In the genomic region with DNA sequence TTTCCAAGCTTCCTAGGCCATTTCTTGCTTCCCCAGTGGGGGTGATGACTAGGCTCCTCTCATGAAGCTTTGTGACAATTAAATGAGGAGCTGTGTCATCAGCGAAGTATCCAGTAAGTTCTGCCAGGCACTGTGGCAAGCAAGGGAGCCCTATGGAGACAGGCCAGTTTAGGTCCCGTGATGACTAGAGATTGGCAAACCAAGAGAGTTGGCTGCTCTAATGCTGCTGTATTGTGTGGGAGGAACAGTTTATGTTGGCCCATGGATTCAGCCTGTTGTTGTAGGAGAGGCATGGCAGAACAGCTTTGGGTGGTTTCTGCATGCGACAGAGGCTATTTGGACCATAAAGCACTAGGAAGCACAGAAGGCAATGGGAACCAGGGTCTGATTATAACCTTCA, we compare ENCODE assay signal across 13 mouse cellular contexts.
DNase-seq lines count a peak whose midpoint lies in the region; ATAC-seq lines count a peak whose summit lies in the region.
"Had no signal": no experiment of that assay in that cellular context is flagged by ENCODE, and none has a peak within 500 bp of the region (broad histone marks: within the 10 kb centered on the region; RNA-seq: fewer than 3 reads in every experiment).

No protein-coding gene starts in this region.

- H3K4me2 ChIP-seq in forebrain, embryonic 14.5 days (ENCODE audit: low read length), result no peak overlapping the region
- no peak overlapping the region for H3K4me2 ChIP-seq in forebrain, embryonic 12.5 days
- H3K4me2 ChIP-seq: hindbrain, embryonic 13.5 days; liver, embryonic 11.5 days; midbrain, embryonic 12.5 days had no signal

- H3K27ac ChIP-seq in forebrain, embryonic 14.5 days (ENCODE audit: low read depth, low read length), result no peak overlapping the region
- H3K27ac ChIP-seq in forebrain, embryonic 12.5 days, result no peak overlapping the region
- no peak overlapping the region for H3K27ac ChIP-seq in limb, embryonic 10.5 days
- H3K27ac ChIP-seq: hindbrain, embryonic 13.5 days; midbrain, embryonic 12.5 days had no signal

- intact Hi-C loops in gastrocnemius, postnatal 14 days (cut with DNase I; ENCODE audit: low total_unique reads), result no loop called here

- no peaks in the 10 kb centered on the region for H3K27me3 ChIP-seq in forebrain, embryonic 14.5 days (replicated peaks; ENCODE audit: control insufficient read depth, insufficient read depth, low read length)
- H3K27me3 ChIP-seq in forebrain, embryonic 12.5 days, result peaks cover under 1% of the 10 kb centered on the region; the same call in 1 of the 2 replicates
- H3K27me3 ChIP-seq in limb, embryonic 10.5 days (ENCODE audit: low read depth, poor library complexity, severe bottlenecking), result no peaks in the 10 kb centered on the region
- H3K27me3 ChIP-seq: hindbrain, embryonic 13.5 days; midbrain, embryonic 12.5 days had no signal

- WGBS in forebrain, embryonic 14.5 days, result 87% methylated on average over 3 of the region's 3 CpGs
- 90% methylated on average over 3 of the region's 3 CpGs for WGBS in forebrain, embryonic 12.5 days
- WGBS in limb, embryonic 10.5 days, result 86% methylated on average over 3 of the region's 3 CpGs

- no peaks in the 10 kb centered on the region for H3K9me3 ChIP-seq in forebrain, embryonic 14.5 days (replicated peaks; ENCODE audit: control insufficient read depth, low read length)
- no peaks in the 10 kb centered on the region for H3K9me3 ChIP-seq in forebrain, embryonic 12.5 days
- H3K9me3 ChIP-seq in limb, embryonic 10.5 days (replicated peaks), result no peaks in the 10 kb centered on the region
- H3K9me3 ChIP-seq: hindbrain, embryonic 13.5 days; midbrain, embryonic 12.5 days had no signal

- DNase-seq in forebrain, embryonic 14.5 days (ENCODE audit: low spot score), result peak; percentile 22
- peak; percentile 92 for DNase-seq in Muller cell, postnatal 12 days (ENCODE audit: inconsistent ontology term)
- DNase-seq in gastrocnemius, postnatal 14 days, result peak; percentile 47
- peak; percentile 48 for DNase-seq in layer of hippocampus, adult 9-11 months
- no peak for DNase-seq in limb, embryonic 10.5 days (ENCODE audit: low spot score)
- DNase-seq in spleen, adult 12 weeks (ENCODE audit: low spot score), result no peak
- DNase-seq in ovary, adult 18-20 months (ENCODE audit: low spot score), result no peak
- DNase-seq: cerebellum, adult 9-10 months; kidney, postnatal 25 days had no signal

- no peak overlapping the region for H3K4me3 ChIP-seq in forebrain, embryonic 14.5 days (ENCODE audit: low read depth, low read length)
- no peak overlapping the region for H3K4me3 ChIP-seq in forebrain, embryonic 12.5 days (replicated peaks)
- no peak overlapping the region for H3K4me3 ChIP-seq in limb, embryonic 10.5 days
- H3K4me3 ChIP-seq: hindbrain, embryonic 13.5 days; midbrain, embryonic 12.5 days had no signal

- H3K4me1 ChIP-seq in forebrain, embryonic 14.5 days (ENCODE audit: control insufficient read depth, insufficient read depth, low read length), result no peaks in the 10 kb centered on the region
- no peaks in the 10 kb centered on the region for H3K4me1 ChIP-seq in forebrain, embryonic 12.5 days
- H3K4me1 ChIP-seq in limb, embryonic 10.5 days, result no peaks in the 10 kb centered on the region
- H3K4me1 ChIP-seq: hindbrain, embryonic 13.5 days; midbrain, embryonic 12.5 days had no signal

- no peak for ATAC-seq in forebrain, embryonic 14.5 days
- ATAC-seq in forebrain, embryonic 12.5 days (ENCODE audit: low FRiP score), result no peak

- no peak overlapping the region for H3K9ac ChIP-seq in forebrain, embryonic 14.5 days (ENCODE audit: low read length)
- H3K9ac ChIP-seq in forebrain, embryonic 12.5 days, result no peak overlapping the region
- H3K9ac ChIP-seq: hindbrain, embryonic 13.5 days; midbrain, embryonic 12.5 days had no signal

- no peaks in the 10 kb centered on the region for H3K36me3 ChIP-seq in forebrain, embryonic 14.5 days (ENCODE audit: control insufficient read depth, insufficient read depth, low read length)
- H3K36me3 ChIP-seq in forebrain, embryonic 12.5 days (replicated peaks), result no peaks in the 10 kb centered on the region
- no peaks in the 10 kb centered on the region for H3K36me3 ChIP-seq in limb, embryonic 10.5 days
- H3K36me3 ChIP-seq: hindbrain, embryonic 13.5 days; midbrain, embryonic 12.5 days had no signal

Comparison
In these comparisons a context has a peak if more than half of its experiments do, and no peak if none do; other contexts are left out.
1. DNase-seq: peak in forebrain, embryonic 14.5 days (single experiment), Muller cell, postnatal 12 days (single experiment), gastrocnemius, postnatal 14 days (single experiment) and layer of hippocampus, adult 9-11 months (single experiment); none in limb, embryonic 10.5 days (single experiment), spleen, adult 12 weeks (single experiment) and ovary, adult 18-20 months (single experiment).